Mouse (Mus musculus): ENCODE data around the gene Zfp26.

Gene Zfp26

DNA sequence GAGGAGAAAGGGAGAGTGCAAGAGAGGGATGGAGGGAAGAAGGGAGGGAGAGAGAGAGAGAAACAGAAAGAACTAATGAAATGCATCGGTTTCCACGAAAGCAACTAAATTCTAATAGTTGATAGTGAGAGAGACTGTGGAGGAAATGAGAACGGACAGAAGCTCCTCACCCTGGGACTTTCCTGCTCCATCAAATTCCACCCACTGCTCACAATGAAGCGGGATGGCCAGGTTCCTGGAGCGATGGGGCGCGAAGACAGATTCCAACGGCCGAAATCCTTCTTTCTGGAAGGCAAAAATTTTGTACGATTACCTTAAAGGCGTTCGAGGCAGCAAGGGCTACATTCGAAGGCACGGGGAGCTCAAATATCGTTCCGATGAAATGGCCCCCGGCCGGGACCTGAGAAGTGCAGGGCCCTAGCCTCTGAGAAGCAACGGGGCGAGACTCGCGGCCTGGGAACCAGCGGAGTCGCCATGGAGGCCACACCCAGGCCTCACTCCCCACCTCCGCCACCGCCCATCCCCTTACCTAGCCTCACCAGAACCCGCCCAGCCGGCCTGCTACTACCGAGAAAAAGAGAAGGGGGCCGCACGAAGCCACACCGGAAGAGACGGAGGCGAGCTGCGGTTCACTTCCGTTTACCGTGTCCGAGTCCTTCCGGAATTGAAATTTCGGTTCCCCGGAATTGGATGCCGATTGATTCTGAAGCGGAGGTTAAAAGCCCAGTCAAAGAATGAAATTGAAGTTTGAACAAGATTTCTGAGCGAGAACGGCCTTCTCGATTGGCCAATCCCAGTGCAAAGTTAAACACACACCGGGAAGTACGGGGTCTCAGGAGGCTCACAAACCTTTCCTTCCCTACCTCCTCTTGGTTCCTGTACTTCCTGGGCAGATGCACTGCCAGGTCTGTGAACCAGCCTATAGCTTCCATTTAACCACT is at the start of gene Zfp26:
Zfp26 (minus strand) TSS at position 786 of the 941 bp plus-strand sequence.
- DNase-seq: peak; percentile 84 to 86

GRCm38 (mm10) chr9:20509676-20510075 is 49.7 kb upstream of the Zfp26 start:
- DNase-seq: no peak

GRCm38 (mm10) chr9:20504801-20505200 is 44.8 kb upstream of the Zfp26 start:
- DNase-seq: no peak

DNA sequence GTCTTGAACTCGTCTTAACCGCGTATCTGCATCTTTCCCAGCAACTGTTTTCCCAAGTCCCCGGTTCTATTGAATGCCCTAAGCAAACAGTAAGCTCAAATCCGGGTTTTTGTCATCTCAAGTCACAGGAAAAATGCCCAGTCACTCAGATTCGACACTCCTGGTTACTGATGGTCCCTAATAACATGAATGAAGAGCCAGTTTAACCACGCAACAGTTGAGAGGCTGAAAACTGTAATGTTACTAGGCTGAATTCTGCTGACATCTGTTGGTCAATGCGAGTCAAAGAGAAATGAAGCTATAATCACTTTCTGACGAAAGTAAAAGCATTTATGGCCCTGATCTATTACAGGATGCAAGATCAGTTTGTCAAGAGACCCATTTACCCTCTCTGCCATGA is 33.3 kb upstream of the Zfp26 start:
- DNase-seq: no peak

DNA sequence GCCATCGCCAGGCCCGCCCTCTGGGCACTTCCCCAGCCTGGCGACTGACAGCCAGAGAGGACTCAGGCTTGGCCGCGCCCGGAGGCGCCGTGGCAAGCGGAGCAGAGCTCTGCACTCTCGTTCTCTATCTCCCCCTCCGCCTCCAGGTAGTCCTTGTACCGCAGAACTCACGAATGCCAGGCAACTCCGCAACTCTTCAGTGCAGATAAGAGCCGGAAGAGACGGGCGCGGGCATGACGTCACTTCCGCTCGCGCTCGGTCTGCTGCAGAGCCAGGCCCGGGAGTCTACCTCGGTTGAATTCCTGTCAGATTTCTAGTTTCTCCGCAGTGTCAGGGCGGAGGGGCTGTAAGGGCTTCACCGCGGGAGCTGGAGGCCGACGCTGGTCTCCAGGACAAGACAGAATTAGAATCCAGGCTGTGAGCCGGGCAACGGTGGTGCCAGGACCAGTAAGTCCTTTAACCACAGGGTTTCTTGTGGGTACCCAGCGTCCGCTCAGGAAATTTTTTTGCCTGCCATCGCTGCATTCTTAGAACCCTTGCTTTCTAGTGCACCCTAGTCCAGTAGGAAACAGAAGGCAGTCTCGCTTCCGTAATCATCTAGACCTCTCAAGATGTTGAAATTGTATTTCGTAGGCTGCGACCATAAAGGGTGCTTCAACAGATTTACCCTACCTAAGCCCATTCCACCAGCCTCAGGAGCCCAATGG is 32.7 kb upstream of the Zfp26 start, which contains the start of gene Zfp426:
Zfp426 (minus strand) TSS at position 220 of the 707 bp plus-strand sequence.
- peak; percentile 88 to 93 for DNase-seq

DNA sequence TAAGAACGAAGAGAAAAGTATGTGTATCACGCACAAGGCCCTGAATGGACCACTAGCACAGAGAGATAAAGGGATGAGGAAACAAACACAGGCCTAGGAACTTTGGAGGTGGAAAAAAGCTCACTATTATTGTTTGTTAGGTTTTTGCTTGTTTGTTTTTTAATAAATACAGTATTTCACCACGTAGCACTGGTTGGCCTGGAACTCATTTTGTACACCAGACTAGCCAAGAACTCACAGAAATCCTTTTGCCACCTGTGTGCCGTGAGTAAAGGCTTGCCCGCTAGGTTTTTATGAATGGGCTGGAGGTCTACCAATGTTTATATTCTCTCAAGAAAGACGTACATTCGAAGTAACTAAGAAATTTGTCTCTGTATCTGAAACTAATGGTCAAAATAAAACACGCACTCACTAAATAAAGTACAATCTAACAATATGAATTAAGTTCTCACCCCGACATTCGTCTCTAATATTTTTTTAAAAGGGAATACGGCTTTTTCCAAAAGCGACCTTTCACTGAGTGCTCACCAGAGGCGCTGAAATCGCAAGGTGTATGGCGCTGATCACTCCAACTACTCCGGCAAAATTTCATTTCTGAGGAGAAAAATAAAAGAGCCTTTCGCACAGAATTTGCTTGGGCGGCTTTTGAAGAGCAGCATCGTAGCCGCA is 32.0 kb upstream of the Zfp26 start:
- DNase-seq: no peak

GRCm38 (mm10) chr9:20489536-20489935 is 29.6 kb upstream of the Zfp26 start:
- DNase-seq: no peak

DNA sequence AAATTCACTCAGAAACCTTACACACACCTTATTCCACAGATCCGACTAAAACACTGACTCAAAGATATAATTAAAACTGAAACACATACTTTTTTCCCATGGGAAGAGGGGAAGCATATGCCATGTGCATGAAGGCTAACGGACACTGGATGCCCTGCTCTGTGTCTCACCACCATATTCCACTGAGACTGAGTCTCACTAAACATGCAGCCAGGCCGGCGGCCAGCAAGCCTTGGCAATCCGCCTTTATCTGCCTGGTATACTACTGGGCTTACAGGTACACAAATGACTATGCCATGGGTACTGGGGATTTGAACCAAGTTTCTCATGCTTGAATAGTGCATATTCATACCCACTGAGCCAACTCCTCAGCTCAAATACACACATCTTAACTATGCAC is 19.4 kb upstream of the Zfp26 start:
- DNase-seq: no peak

GRCm38 (mm10) chr9:20476632-20477031 is 16.7 kb upstream of the Zfp26 start:
- DNase-seq: no peak

- peak in 1 of 2 experiments; percentile 64 for DNase-seq
Observed at GRCm38 (mm10) chr9:20466761-20467442, 6.9 kb upstream of the Zfp26 start.

DNA sequence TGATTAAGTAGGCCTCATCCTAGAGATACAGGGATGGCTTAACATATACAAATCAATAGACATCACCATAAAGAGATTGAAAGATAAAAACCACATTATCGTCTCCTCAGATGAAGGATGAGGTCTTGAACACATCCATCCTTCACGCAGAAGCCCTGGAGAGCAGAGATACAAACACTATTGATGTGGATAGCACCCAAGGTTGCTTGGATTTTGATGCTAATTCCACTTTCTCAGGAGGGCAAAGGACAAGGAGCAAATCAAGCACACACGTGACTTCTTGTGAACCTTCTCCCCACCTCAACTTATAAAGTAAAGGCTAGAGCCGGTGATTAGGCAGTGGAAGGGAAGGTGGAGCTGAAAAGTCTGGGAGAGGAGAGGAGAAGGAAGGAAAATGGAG is 6.3 kb downstream of the Zfp26 start:
- no peak for DNase-seq

GRCm38 (mm10) chr9:20451493-20451892 is 8.5 kb downstream of the Zfp26 start:
- DNase-seq: no peak

- no peak for DNase-seq
Observed at GRCm38 (mm10) chr9:20443183-20443783, 16.7 kb downstream of the Zfp26 start.

GRCm38 (mm10) chr9:20430004-20430403 is 30.0 kb downstream of the Zfp26 start:
- DNase-seq: no peak

DNA sequence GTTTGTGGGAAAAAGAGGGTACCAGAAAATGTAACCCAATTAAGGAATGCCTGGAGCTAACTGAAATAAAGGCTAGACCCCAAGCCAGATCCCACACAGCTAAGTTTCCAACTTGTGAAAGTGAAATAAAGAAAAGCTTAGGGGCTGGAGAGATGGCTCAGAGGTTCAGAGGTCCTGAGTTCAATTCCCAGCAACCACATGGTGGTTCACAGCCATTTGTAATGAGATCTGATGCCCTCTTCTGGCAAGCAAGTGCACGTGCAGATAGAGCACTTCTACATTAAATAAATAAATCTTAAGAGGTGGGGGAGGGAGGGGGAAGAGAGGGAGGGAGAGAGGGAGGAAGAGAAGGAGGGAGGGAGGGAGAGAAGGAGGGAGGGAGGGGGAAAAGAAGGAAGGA is 48.5 kb downstream of the Zfp26 start:
- DNase-seq: no peak

DNA sequence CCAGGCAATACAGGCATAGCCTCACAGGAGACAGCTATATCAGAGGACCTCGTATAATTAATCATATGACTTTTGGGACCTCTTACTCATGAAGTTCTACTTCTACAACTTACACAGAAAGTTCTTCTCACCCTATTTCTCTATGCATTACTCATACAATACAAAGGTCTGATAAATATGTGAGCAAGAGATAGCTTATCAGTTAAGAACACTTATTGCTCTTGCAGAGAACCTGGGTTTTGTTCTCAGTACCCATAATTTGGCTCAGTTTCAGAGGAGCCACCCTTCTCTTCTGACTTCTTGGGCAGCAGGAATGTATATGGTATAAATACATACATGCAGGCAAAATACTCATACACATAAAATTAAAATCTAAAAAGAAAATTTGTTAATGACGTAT is 50.6 kb downstream of the Zfp26 start:
- no peak for DNase-seq

GRCm38 (mm10) chr9:20385343-20385703 is 74.6 kb downstream of the Zfp26 start:
- no peak for DNase-seq

- DNase-seq: peak; percentile 94
Observed at GRCm38 (mm10) chr9:20384532-20385342, 75.2 kb downstream of the Zfp26 start, which contains the start of gene Zfp560. Gene Zfp560 (minus strand): TSS chr9:20385177.

GRCm38 (mm10) chr9:20383659-20384058 is 76.3 kb downstream of the Zfp26 start:
- DNase-seq: no peak

Measured in lung, postnatal 4 days (tissue).